Mouse (Mus musculus) heart, embryonic 16.5 days (tissue): ENCODE data around the gene Myo5a. TPM values are rescaled to one million over a fixed set of nuclear protein-coding genes. Genes with fewer than 3 reads are reported as not detected.

Source experiments
- ATAC-seq: fragments of 200-750 bp; cut with Nextera tagmentation; replicated peaks from 2 replicates; pipeline ENCODE4 v1.8.0; 2017; ENCODE audit warnings: moderate number of reproducible peaks; ENCODE audit not compliant: insufficient read depth, low FRiP score; ENCODE audit errors: extremely low read depth
- H3K27ac ChIP-seq: fragments of 300-500 bp; sonication (generic); 2 replicates; pipeline ENCODE4 v1.5.1; 2014; ENCODE audit warnings: mild to moderate bottlenecking, low read length, control low read depth, moderate library complexity
- H3K27me3 ChIP-seq: fragments of 300-500 bp; sonication (generic); 2 replicates; pipeline ENCODE4 v1.6.1; 2014; ENCODE audit warnings: low read length, mixed read lengths; ENCODE audit not compliant: control insufficient read depth, insufficient read depth
- H3K36me3 ChIP-seq: fragments of 300-500 bp; sonication (generic); 2 replicates; pipeline ENCODE4 v1.6.1; 2014; ENCODE audit not compliant: control insufficient read depth, insufficient read depth
- H3K4me1 ChIP-seq: fragments of 300-500 bp; sonication (generic); 2 replicates; pipeline ENCODE4 v1.6.1; 2014; ENCODE audit warnings: low read length, mixed read lengths; ENCODE audit not compliant: control insufficient read depth, insufficient read depth
- H3K4me2 ChIP-seq: fragments of 300-500 bp; sonication (generic); 2 replicates; pipeline ENCODE4 v1.6.1; 2014; ENCODE audit warnings: low read depth, mild to moderate bottlenecking, control low read depth, low read length
- H3K4me3 ChIP-seq: fragments of 300-500 bp; sonication (generic); 2 replicates; pipeline ENCODE4 v1.5.1; 2014; ENCODE audit warnings: mild to moderate bottlenecking, control low read depth, low read length
- H3K9ac ChIP-seq: fragments of 300-500 bp; sonication (generic); 2 replicates; pipeline ENCODE4 v1.6.1; 2014; ENCODE audit warnings: low read length, control low read depth
- H3K9me3 ChIP-seq: fragments of 300-500 bp; sonication (generic); replicated peaks from 2 replicates; pipeline ENCODE4 v1.6.1; 2016; ENCODE audit warnings: low read length; ENCODE audit not compliant: control insufficient read depth
- WGBS: fragments of 180-500 bp; shearing (Covaris S2); extraction: QIAGEN DNeasy Blood & Tissue Kit; methylation state at CpG from one replicate; pipeline ENCODE4 v1.1.7; 2014; 5-methylcytosine and 5-hydroxymethylcytosine counted together
- polyA plus RNA-seq: library from polyadenylated mRNA; unstranded; fragments of >200 nt; fragmentation: Nextera tagmentation; extraction: Ambion mirVana; gene quantifications from 2 replicates; pipeline ENCODE4 v1.2.1, GENCODE M21; 2015

The Myo5a gene
- polyA plus RNA-seq, 1 experiment from 2014 or later: 6.9 TPM

DNA sequence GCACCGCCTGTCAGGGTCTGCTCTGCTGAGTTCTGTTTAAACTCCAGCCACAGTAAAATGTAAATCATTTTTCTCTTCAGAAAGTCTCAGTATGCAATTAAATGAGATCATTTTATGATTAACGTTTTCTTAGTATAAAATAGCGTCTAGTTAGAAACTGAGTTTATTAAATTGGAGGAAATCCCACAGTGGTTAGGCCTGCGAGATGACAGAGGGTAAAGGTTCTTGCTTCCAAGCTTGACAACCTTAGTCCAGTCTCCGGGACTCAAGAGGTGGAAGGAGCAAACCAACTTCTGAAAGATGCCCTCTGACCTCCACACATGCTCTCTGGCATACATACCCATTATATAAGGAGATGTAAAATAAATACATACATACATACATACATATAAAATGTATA is 15.8 kb upstream of the Myo5a start:
- H3K4me3 ChIP-seq: no peak overlapping the region
- H3K27me3 ChIP-seq: no peaks in the 10 kb centered on the region
- ATAC-seq: no peak
- 89% methylated on average over 5 of the region's 5 CpGs for WGBS
- H3K36me3 ChIP-seq: peaks cover 16% of the 10 kb centered on the region
- H3K9me3 ChIP-seq: no peaks in the 10 kb centered on the region
- no peak overlapping the region for H3K27ac ChIP-seq
- no peak overlapping the region for H3K9ac ChIP-seq
- H3K4me2 ChIP-seq: no peak overlapping the region
- peaks cover 3% of the 10 kb centered on the region; the same call in 1 of the 2 replicates for H3K4me1 ChIP-seq

DNA sequence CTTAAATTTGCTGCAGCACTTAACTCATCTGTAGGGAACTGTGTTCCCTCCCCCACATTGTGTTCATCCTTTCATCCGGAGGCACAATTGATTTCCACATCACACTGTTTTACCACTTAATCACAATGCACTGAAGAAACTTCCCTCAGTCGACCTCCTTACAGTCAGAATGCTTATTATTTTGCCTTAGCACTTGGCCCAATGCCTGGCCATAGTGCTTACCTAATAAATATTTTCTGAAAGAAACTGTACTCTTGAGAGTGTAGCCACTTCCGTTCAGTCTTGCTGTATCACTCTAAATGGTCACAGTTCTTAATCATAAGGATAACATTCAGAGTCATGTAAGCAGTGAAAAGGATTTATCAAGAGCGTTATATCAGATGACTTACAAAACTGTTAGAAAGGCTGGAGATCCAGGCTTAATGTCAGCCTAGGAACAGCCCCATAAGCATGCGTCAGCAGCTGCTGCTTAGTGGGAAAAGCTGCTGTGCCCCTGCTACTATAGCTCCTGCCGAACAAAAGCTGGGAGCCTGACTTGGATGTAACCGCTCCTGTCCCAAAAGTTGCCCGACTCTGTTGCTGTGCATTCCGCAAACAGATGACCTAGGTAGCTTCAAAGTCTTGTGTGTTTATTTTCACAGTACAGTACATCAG is 6.0 kb upstream of the Myo5a start:
- 62% methylated on average over 9 of the region's 9 CpGs for WGBS
- ATAC-seq: no peak
- Histone ChIP-seq H3K4me1 (no peaks in the 10 kb centered on the region), H3K4me2 (no peak overlapping the region), H3K4me3 (no peak overlapping the region), H3K9ac (no peak overlapping the region), H3K9me3 (no peaks in the 10 kb centered on the region), H3K27ac (no peak overlapping the region), H3K27me3 (no peaks in the 10 kb centered on the region), H3K36me3 (no peaks in the 10 kb centered on the region)

- ATAC-seq: peak; percentile 96
- WGBS: 0% methylated on average over 59 of the region's 92 CpGs
- Histone ChIP-seq H3K9ac (peak overlapping the region; percentile 87), H3K36me3 (no peaks in the 10 kb centered on the region), H3K4me3 (peak overlapping the region; percentile 94), H3K27me3 (no peaks in the 10 kb centered on the region), H3K4me2 (peak overlapping the region; percentile 70), H3K27ac (peak overlapping the region; percentile 87), H3K9me3 (no peaks in the 10 kb centered on the region), H3K4me1 (peaks cover 12% of the 10 kb centered on the region)
These were observed 352 bp downstream of the Myo5a start for GRCm38 (mm10) chr9:75071029-75071705.

GRCm38 (mm10) chr9:75071706-75072192 is 934 bp downstream of the Myo5a start:
- H3K36me3 ChIP-seq: no peaks in the 10 kb centered on the region
- peak overlapping the region; percentile 94 for H3K4me3 ChIP-seq
- peak overlapping the region; percentile 87 for H3K27ac ChIP-seq
- peak overlapping the region; percentile 87 for H3K9ac ChIP-seq
- under 1% methylated on average over 29 of the region's 29 CpGs for WGBS
- no peaks in the 10 kb centered on the region for H3K9me3 ChIP-seq
- H3K4me1 ChIP-seq: peaks cover 12% of the 10 kb centered on the region
- H3K4me2 ChIP-seq: peak overlapping the region; percentile 70
- H3K27me3 ChIP-seq: no peaks in the 10 kb centered on the region
- ATAC-seq: no peak; the same call in 1 of the 2 replicates

GRCm38 (mm10) chr9:75072361-75072760 is 1.5 kb downstream of the Myo5a start:
- 22% methylated on average over 3 of the region's 3 CpGs for WGBS
- H3K9ac ChIP-seq: peak overlapping the region; percentile 87
- no peaks in the 10 kb centered on the region for H3K9me3 ChIP-seq
- H3K4me2 ChIP-seq: peak overlapping the region; percentile 70
- no peaks in the 10 kb centered on the region for H3K27me3 ChIP-seq
- H3K4me3 ChIP-seq: peak overlapping the region; percentile 94
- H3K27ac ChIP-seq: no peak overlapping the region
- no peak for ATAC-seq
- H3K4me1 ChIP-seq: peaks cover 12% of the 10 kb centered on the region
- no peaks in the 10 kb centered on the region for H3K36me3 ChIP-seq

DNA sequence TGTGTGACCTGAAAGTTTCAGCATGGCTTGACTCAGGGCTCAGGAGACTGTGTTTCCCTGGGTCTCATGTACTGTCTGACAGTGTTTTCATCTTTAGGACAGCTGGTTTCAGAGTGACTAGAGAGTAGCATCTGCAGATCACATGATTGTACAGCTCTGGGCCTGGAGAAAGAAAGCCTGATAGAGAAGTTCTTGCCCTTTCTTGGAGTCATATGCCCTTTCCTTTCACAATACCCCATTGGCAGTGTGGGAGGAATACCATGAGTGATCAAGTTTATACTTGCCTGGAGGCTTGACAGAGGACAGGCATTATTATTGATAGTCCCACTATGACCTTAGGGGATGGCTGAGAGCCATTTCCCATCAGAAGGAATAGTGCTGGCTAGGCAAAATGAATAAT is 6.4 kb downstream of the Myo5a start:
- H3K9ac ChIP-seq: no peak overlapping the region
- ATAC-seq: no peak

GRCm38 (mm10) chr9:75085242-75085824 is 14.5 kb downstream of the Myo5a start:
- no peak for ATAC-seq
- WGBS: 56% methylated on average over 5 of the region's 5 CpGs
- Histone ChIP-seq H3K9ac (no peak overlapping the region), H3K4me1 (peaks cover 13% of the 10 kb centered on the region), H3K36me3 (no peaks in the 10 kb centered on the region), H3K4me3 (no peak overlapping the region), H3K27ac (peak overlapping the region; percentile 45), H3K9me3 (no peaks in the 10 kb centered on the region), H3K27me3 (no peaks in the 10 kb centered on the region), H3K4me2 (no peak overlapping the region)

More for the DNA sequence above, 6.4 kb downstream of the Myo5a start:
- Histone ChIP-seq H3K27me3 (no peaks in the 10 kb centered on the region), H3K4me3 (no peak overlapping the region), H3K27ac (no peak overlapping the region), H3K36me3 (no peaks in the 10 kb centered on the region), H3K4me1 (peaks cover 5% of the 10 kb centered on the region; the same call in 1 of the 2 replicates), H3K4me2 (no peak overlapping the region), H3K9me3 (no peaks in the 10 kb centered on the region)

GRCm38 (mm10) chr9:75087823-75088222 is 17.0 kb downstream of the Myo5a start:
- Histone ChIP-seq H3K9me3 (no peaks in the 10 kb centered on the region), H3K27ac (peak overlapping the region; percentile 79), H3K27me3 (no peaks in the 10 kb centered on the region), H3K9ac (no peak overlapping the region), H3K4me3 (peak overlapping the region; percentile 16), H3K4me2 (peak overlapping the region; percentile 51), H3K4me1 (peaks cover 15% of the 10 kb centered on the region), H3K36me3 (no peaks in the 10 kb centered on the region)
- ATAC-seq: no peak
- WGBS: 37% methylated on average over 2 of the region's 2 CpGs

- Histone ChIP-seq H3K9ac (no peak overlapping the region), H3K9me3 (no peaks in the 10 kb centered on the region), H3K4me3 (no peak overlapping the region), H3K36me3 (no peaks in the 10 kb centered on the region), H3K4me2 (no peak overlapping the region), H3K4me1 (peaks cover 15% of the 10 kb centered on the region), H3K27ac (no peak overlapping the region), H3K27me3 (no peaks in the 10 kb centered on the region)
- no peak for ATAC-seq
- WGBS: 54% methylated on average over 3 of the region's 3 CpGs
These were observed 18.5 kb downstream of the Myo5a start for GRCm38 (mm10) chr9:75089285-75089684.
